Mouse (Mus musculus): ENCODE results near the gene Mixl1. TPM values are rescaled to one million over a fixed set of nuclear protein-coding genes. Genes with fewer than 3 reads are reported as not detected.

The Mixl1 gene
- total RNA-seq (2021) = not detected
- long read RNA-seq, experiment 1 = 0 reads
- long read RNA-seq, experiment 2 = 0 reads

- H3K4me3 ChIP-seq = peak within 1 kb of the TSS; percentile 28
- TF ChIP-seq CTCF (conservative IDR thresholded peaks at IDR 0.05) = no peak
- DNase-seq (ENCODE audit: low spot score in 2 of 2) = no peak
- no peak within 1 kb of the TSS for H3K27ac ChIP-seq
These were observed at the start of gene Mixl1 for GRCm38 (mm10) chr1:180696626-180697352. TSS of gene Mixl1 (minus strand) at chr1:180697034.

GRCm38 (mm10) chr1:180729231-180729630, 32.4 kb upstream of the Mixl1 start:
- Histone ChIP-seq H3K27ac (no peak overlapping the region), H3K4me3 (no peak overlapping the region)
- no peak for TF ChIP-seq CTCF (conservative IDR thresholded peaks at IDR 0.05)
- no peak for DNase-seq (ENCODE audit: low spot score in 2 of 2)

- H3K27ac ChIP-seq = peak overlapping the region; percentile 92
- H3K4me3 ChIP-seq = peak overlapping the region; percentile 96
- peak in 1 of 2 experiments; percentile 17 for DNase-seq (ENCODE audit: low spot score in 2 of 2)
- no peak for TF ChIP-seq CTCF (conservative IDR thresholded peaks at IDR 0.05)
These were observed 29.3 kb upstream of the Mixl1 start for GRCm38 (mm10) chr1:180726183-180726582.

GRCm38 (mm10) chr1:180725704-180726179, 28.9 kb upstream of the Mixl1 start, which contains the start of gene Acbd3:
TSS of gene Acbd3 (plus strand) at chr1:180726043.
- DNase-seq (ENCODE audit: low spot score in 2 of 2) = peak; percentile 85 to 92
- Histone ChIP-seq H3K27ac (peak within 1 kb of the TSS; percentile 92), H3K4me3 (peak within 1 kb of the TSS; percentile 96)
- TF ChIP-seq CTCF (conservative IDR thresholded peaks at IDR 0.05) = peak; percentile 48

- Histone ChIP-seq H3K4me3 (no peak overlapping the region), H3K27ac (no peak overlapping the region)
- TF ChIP-seq CTCF (conservative IDR thresholded peaks at IDR 0.05) = no peak
- DNase-seq (ENCODE audit: low spot score in 2 of 2) = no peak
These were observed 26.9 kb upstream of the Mixl1 start for GRCm38 (mm10) chr1:180723701-180724238.

- TF ChIP-seq CTCF (conservative IDR thresholded peaks at IDR 0.05) = no peak
- no peak for DNase-seq (ENCODE audit: low spot score in 2 of 2)
- H3K4me3 ChIP-seq = no peak overlapping the region
- H3K27ac ChIP-seq = no peak overlapping the region
These were observed 25.8 kb upstream of the Mixl1 start for GRCm38 (mm10) chr1:180722608-180723007.

GRCm38 (mm10) chr1:180719951-180720689, 23.3 kb upstream of the Mixl1 start:
- Histone ChIP-seq H3K4me3 (no peak overlapping the region), H3K27ac (no peak overlapping the region)
- TF ChIP-seq CTCF (conservative IDR thresholded peaks at IDR 0.05) = peak; percentile 95
- peak; percentile 32 to 85 for DNase-seq (ENCODE audit: low spot score in 2 of 2)

- Histone ChIP-seq H3K27ac (no peak overlapping the region), H3K4me3 (no peak overlapping the region)
- DNase-seq (ENCODE audit: low spot score in 2 of 2) = no peak
- TF ChIP-seq CTCF (conservative IDR thresholded peaks at IDR 0.05) = no peak
These were observed 22.6 kb upstream of the Mixl1 start for GRCm38 (mm10) chr1:180719483-180719882.

GRCm38 (mm10) chr1:180718756-180719155, 21.9 kb upstream of the Mixl1 start:
- no peak for TF ChIP-seq CTCF (conservative IDR thresholded peaks at IDR 0.05)
- no peak for DNase-seq (ENCODE audit: low spot score in 2 of 2)
- Histone ChIP-seq H3K27ac (no peak overlapping the region), H3K4me3 (no peak overlapping the region)

- TF ChIP-seq CTCF (conservative IDR thresholded peaks at IDR 0.05) = no peak
- Histone ChIP-seq H3K27ac (no peak overlapping the region), H3K4me3 (no peak overlapping the region)
- DNase-seq (ENCODE audit: low spot score in 2 of 2) = no peak
These were observed 12.3 kb upstream of the Mixl1 start for GRCm38 (mm10) chr1:180708935-180709776.

- DNase-seq (ENCODE audit: low spot score in 2 of 2) = no peak
- Histone ChIP-seq H3K27ac (no peak overlapping the region), H3K4me3 (no peak overlapping the region)
- no peak for TF ChIP-seq CTCF (conservative IDR thresholded peaks at IDR 0.05)
These were observed 11.0 kb upstream of the Mixl1 start for GRCm38 (mm10) chr1:180707813-180708212.

GRCm38 (mm10) chr1:180707368-180707767, 10.5 kb upstream of the Mixl1 start:
- no peak overlapping the region for H3K4me3 ChIP-seq
- TF ChIP-seq CTCF (conservative IDR thresholded peaks at IDR 0.05) = no peak
- no peak overlapping the region for H3K27ac ChIP-seq
- no peak for DNase-seq (ENCODE audit: low spot score in 2 of 2)
